Mouse (Mus musculus): ENCODE results near the gene Wnt2b.

The Wnt2b gene

GRCm38 (mm10) chr3:104961066-104962059 lies at the start of gene Wnt2b:
Gene Wnt2b, minus strand, starts transcription at chr3:104961921.
- DNase-seq = no peak

- DNase-seq = no peak
Observed at GRCm38 (mm10) chr3:105010681-105011339, 49.1 kb upstream of the Wnt2b start.

GRCm38 (mm10) chr3:105008070-105008469 lies 46.3 kb upstream of the Wnt2b start:
- peak; percentile 85 for DNase-seq

GRCm38 (mm10) chr3:105006101-105006500 lies 44.4 kb upstream of the Wnt2b start:
- DNase-seq = no peak

- DNase-seq = no peak
Observed at GRCm38 (mm10) chr3:105005561-105006065, 43.9 kb upstream of the Wnt2b start.

- no peak for DNase-seq
Observed at GRCm38 (mm10) chr3:105005011-105005410, 43.3 kb upstream of the Wnt2b start.

GRCm38 (mm10) chr3:105003960-105004463 lies 42.3 kb upstream of the Wnt2b start:
- peak; percentile 76 for DNase-seq

GRCm38 (mm10) chr3:105001374-105001773 lies 39.7 kb upstream of the Wnt2b start:
- DNase-seq = no peak

GRCm38 (mm10) chr3:105000561-105000960 lies 38.8 kb upstream of the Wnt2b start:
- DNase-seq = peak; percentile 62

GRCm38 (mm10) chr3:104997563-104997962 lies 35.8 kb upstream of the Wnt2b start:
- DNase-seq = peak; percentile 67

- no peak for DNase-seq
Observed at GRCm38 (mm10) chr3:104995707-104996106, 34.0 kb upstream of the Wnt2b start.

- peak; percentile 82 for DNase-seq
Observed at GRCm38 (mm10) chr3:104994415-104994841, 32.7 kb upstream of the Wnt2b start.

- DNase-seq = peak; percentile 57
Observed at GRCm38 (mm10) chr3:104993800-104994199, 32.1 kb upstream of the Wnt2b start.

GRCm38 (mm10) chr3:104992709-104993388 lies 31.1 kb upstream of the Wnt2b start:
- peak; percentile 97 for DNase-seq

- peak; percentile 70 for DNase-seq
Observed at GRCm38 (mm10) chr3:104991703-104992102, 30.0 kb upstream of the Wnt2b start.

- DNase-seq = no peak
Observed at GRCm38 (mm10) chr3:104987884-104988283, 26.2 kb upstream of the Wnt2b start.

GRCm38 (mm10) chr3:104979735-104980134 lies 18.0 kb upstream of the Wnt2b start:
- no peak for DNase-seq

- DNase-seq = peak; percentile 96
Observed at GRCm38 (mm10) chr3:104967548-104968300, 6.0 kb upstream of the Wnt2b start.

GRCm38 (mm10) chr3:104965991-104966554 lies 4.4 kb upstream of the Wnt2b start:
- no peak for DNase-seq

GRCm38 (mm10) chr3:104965070-104965855 lies 3.5 kb upstream of the Wnt2b start:
- no peak for DNase-seq
